Mouse (Mus musculus) cerebellum, adult 9-10 months (tissue): ENCODE measurements around the gene Msi2.
A peak's percentile ranks its signal among the peaks of the same experiment; 100 is the strongest.

Source experiments
- DNase-seq: peaks from one replicate; pipeline ENCODE4 v3.0.0; 2022

Gene Msi2

DNA sequence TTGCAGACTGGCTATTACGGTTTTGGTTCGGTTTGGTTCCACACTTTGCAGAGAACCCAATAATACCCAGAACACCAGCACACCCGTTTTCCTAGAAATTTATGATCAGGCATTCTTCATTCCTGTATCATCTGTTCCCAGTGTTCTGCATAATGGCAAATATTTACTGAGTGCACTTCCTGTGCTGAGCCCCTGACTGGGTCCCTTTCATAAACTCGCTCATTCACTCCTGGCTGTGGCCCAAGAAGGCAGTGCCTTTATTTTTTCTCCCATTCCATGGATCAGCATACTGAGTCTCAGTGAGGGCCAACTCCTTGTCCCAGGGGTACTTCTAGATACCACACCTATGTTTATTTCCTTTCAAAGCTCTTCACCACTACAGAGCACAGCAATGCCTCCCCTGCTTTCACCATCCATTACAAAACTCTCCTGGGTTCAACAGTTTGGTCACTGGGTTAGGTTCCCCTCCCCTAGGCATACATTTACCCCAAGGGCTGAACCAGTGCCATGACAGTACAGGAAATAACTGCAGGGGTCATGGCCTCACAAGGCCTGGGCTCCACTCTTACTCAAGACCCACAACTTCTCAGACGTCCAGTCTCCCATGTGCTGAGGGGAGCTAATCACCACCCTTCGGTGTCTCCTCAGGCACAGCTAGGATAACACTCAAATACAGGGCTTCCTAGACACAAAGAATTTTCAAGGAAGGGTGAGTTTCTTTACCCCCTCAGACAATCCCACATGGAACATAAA lies 160.3 kb downstream of the Msi2 start:
- DNase-seq = no peak

DNA sequence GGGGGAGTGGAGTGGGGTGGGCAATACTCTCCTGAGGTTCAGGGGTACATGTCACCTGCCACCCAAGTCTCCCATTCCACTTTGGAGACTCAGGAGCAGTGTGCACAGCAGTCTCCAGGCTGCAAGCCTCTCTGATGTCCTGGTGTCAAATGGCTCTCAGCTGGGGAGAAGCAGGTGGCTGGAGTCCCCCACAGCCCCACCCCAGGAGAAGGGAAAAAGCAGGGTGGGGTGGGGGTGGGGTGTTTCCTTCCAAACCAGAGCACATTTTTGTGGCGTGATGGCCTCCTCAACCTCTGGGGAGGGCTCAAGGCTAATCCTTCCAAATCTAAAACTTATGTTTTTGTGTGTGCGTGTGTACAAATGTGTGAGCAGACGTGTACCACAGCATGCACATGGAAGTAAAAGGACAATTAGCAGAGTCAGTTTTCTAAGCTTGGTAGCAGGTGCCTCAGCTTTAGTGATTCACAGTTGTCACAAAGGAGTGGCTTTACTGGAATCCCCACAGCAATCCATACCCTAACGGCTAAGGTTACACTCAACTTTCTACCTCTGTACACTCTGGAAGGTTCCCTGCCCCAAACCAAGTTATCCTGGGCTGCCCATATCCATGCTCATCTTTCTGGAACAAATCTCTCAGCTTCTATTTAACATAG lies 161.1 kb downstream of the Msi2 start:
- DNase-seq = no peak

DNA sequence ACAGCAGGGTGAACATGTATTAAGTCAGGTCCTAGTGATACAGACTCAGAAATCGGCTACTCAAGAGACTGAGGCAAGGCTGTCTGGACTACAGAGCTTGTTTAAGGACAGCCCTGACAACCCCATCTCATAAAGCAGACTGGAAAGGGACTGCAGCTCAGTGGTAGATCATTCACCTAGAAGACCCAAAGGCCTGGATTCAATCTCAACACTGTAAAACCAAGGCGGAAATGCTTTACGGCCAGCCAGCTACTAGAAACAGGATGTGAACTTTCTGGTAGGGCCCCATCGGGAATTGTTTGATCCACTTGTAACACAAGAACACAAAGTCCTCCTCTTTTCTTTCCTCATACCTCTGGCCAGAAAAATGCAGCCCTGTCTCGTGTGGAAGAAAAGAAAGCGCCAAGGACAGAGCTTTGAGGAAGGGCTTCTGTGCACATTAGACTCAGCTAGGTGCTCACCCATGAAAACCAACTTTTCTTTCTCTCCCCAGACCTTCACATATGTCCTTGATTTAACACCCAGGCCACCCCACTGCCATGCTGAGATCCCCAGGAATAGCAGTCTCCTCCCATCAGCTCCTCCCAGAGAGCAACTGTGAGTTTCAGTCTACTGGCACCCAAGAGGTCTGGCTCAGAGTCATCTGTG lies 162.3 kb downstream of the Msi2 start:
- DNase-seq = no peak

DNA sequence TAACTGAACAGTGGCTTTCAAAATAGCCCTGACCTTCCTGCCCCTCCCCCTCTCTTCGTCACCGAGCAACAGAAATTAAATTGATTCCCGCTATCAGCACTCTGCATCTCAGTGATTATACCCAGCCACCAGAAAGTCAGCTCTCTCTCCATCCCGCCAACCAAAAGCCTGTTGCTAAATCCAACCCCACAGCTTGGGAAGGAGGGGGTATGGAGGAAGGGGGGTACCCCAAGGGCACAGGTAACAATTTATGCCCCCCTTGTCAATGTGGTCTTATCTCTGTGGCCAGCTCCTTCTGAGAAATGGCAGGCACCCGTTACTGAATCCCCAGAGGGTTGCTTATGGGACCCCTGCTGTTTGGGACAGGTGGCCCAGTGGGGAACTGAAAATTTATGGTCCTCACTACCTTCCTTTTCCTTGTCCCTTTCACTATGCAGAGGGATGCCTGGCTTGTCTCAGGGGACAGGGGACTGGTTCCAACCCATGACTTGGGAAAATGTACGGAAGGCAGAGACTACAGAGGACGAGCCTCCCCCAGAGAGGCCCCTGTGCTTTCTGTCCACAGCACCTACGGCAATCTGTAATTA lies 163.0 kb downstream of the Msi2 start:
- no peak for DNase-seq

DNA sequence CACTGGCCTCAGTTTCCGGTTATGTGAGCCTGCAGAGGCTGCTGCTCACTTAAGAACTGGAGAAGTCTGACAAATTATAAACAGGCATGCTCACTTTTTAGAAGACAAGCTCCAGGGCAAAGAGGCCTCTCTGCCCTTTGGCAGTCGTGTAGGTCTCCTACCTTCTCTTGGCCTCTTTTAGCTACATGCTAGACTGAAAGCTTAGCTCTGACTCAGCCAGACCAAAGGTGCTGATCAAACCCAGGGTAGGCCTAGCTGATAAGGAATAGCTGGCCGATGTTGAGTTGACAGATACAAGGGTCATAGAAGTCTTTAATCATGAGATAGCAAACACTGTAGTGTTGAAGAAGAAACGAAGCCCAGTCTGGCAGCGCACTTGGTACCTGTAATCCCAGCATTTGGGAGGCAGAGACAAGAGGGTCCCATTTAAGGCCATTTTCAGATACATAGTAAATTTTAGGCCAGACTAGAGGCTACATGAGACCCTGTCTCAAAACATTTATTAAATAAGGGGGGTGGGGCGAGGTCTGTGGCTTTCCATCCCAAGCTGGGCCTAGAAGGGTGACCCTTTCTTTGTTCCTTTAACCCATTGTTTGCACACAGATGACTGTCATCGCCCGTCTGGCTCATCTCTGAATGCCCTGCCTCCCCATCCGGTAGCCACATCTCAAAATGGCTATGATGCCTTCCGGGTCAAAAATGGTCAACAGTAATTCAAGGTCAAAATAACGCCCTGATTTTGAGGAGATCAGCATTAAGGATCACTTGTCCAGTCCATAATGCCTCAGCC lies 164.6 kb downstream of the Msi2 start:
- no peak for DNase-seq

GRCm38 (mm10) chr11:88552987-88553386 lies 165.3 kb downstream of the Msi2 start:
- peak; percentile 84 for DNase-seq

DNA sequence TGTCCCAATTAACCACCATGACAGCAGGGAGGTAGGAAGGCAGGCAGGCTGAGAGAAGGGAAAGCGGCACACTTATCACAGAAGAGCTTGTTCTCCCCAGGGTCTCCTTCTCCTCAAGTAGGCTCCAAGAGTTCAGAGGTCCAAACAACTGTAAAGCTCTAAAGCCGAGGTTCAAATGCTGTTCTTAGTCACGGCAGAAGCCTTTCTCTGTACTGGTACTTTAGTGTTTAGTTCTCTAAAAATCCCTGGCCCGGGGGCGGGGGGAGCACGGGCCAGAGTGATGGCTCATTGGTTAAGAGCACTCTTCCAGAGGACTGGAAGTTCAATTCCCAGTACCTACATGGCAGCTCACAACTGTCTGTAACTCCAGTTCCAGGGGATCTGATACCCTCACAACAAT lies 165.9 kb downstream of the Msi2 start:
- no peak for DNase-seq

- DNase-seq = no peak
Observed at GRCm38 (mm10) chr11:88551034-88551433, 167.3 kb downstream of the Msi2 start.

DNA sequence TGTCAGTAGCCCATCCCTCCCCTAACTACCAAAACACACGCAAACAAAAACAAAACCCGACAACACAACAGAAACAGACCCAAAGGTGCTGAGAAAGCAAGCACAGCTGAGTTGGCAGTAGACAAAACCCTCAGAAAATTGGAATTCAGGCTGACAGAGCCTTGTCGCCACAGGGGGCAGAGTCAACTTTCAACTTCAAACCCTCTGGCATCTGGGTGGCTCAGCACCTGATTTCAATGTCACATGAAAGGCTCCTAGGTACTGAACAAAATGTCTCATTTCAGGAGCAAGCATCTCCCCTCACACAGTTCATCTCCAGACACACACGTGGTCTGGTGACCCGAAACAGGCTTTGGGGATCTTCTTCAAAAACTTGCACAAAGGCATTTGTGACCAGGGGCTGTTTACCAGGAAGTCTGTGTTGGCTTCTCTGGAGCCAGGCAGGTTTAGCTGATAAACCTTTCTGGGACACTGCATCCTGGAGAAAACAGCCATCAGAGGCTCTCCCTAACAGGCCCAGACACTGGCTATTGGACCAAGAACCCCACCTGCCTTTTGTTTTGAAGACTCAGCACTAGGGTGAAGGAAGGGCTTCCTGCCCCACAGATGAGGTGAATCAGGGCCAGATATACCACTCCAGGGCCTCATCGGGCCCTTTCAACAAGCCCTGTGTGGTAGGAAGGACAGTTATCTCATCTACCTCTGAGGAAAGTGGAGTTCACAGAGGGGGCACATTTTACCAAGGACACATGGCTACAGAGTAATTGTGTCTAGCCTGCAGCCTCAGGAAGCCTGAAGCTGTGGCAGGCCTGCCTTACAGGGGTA lies 168.0 kb downstream of the Msi2 start:
- DNase-seq = no peak

DNA sequence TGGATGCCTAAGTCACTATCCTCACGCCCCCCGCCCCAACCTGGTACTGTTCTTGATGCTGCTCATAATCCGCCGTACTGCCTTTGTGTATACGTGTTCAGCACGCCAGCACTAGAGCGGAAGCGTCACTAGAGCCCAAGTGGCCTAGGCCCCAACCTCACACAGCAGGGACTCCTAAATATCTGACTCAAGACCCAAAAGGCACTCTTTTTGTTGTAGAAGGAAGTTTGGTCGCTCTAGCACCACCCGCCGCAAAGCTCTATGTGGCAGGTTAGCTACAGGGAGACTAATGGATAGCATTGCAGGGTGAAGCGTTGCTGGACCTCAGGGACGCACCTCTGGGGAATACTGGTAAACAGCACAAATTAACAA lies 168.8 kb downstream of the Msi2 start:
- DNase-seq = no peak

DNA sequence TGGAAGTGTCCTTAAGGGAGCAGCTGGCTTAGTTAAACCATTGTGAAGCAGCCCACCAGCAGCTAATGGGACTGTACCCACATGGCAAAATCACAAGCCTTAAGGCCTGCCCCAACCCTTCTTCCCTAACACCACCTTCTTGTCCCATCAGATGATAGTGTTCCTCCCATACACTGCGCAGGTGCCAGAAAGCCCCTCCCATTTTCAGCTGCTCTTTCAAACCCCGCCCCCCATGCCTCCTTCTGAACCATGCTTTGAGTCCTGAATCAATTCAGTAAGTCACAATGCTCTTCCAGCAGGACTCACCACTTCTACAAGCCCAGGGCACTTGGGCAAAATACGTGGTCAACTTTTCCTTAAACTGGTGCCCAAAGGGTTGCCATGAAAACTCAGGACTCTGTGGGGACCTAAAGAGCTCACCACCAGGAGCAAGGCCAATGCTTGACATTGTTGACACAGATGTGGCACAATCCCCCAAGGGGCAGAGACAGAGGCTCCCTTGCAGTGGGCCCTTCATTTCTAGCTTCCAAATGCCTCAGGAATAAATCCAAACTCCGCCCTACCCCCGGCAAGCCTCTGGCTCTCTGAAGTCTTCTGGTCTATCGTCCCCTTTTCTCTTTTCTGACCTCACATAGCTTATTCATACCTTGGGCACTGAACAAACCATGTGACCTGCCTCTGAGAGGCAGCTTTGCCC lies 169.3 kb downstream of the Msi2 start:
- DNase-seq = no peak

- DNase-seq = no peak
Observed at GRCm38 (mm10) chr11:88548423-88548822, 169.9 kb downstream of the Msi2 start.

- DNase-seq = no peak
Observed at GRCm38 (mm10) chr11:88543771-88544170, 174.5 kb downstream of the Msi2 start.

DNA sequence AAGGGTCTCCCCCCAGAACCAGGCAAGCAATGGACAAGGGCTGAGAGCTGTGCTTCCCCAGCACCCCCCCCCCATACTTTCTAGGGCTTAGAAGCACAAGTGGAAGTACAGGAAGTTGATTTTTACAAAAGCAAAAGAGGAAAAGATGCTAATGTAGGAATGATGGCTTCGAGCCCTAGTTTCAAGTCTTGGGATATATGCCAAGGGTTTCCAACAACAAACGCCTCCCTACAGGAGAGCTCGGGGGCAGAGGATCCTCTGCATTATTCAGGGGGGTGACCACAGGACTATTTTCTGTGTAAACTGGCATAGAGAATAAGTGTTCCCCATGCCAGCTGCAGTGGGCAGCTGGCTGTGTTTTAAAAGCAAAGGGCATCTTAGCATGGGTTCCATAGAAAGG lies 175.5 kb downstream of the Msi2 start:
- no peak for DNase-seq

DNA sequence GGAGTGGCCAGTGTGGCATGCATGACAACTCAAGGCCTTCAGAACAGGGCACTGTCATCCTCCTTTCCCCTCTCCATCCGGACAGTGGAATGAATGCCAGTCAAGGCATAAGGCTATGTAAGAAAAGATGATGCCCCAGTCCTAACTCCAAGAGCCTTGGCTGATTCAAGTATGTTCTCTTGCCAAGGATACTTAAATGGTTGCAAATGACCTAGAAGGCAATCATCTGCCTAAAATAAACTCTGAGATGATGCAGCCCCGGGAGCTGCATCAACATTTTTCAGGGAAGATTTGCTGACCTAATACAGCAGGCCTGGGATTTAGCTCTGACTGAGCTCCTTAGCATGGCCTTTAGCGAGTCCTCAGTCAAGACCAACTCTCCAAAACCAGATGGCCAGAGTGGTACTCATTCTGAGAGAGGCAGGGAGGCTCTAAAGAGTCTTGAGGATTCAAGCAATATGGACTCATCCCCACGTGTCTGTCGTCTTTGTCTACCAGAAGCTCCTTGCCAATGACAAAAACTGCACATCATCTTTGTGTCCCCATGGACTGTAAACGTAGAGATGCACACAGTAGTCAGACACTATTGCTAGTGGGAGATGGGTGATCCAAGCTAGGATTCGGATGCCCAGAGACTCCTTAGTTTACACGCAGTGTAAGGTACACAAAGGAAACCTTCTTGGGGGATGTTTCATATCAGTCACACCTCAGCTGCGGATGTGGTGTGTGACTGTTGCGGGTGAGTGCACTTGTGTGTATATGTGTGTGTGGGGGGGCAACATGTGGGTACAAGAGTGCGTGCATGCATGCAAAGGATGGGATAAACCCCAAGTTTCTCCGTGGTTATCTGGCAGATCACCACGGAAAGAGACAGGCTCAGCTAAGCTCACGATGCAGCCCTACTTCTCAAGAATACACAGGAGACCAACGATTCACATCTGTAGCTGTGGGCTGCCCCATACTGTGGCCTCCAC lies 176.4 kb downstream of the Msi2 start:
- no peak for DNase-seq

DNA sequence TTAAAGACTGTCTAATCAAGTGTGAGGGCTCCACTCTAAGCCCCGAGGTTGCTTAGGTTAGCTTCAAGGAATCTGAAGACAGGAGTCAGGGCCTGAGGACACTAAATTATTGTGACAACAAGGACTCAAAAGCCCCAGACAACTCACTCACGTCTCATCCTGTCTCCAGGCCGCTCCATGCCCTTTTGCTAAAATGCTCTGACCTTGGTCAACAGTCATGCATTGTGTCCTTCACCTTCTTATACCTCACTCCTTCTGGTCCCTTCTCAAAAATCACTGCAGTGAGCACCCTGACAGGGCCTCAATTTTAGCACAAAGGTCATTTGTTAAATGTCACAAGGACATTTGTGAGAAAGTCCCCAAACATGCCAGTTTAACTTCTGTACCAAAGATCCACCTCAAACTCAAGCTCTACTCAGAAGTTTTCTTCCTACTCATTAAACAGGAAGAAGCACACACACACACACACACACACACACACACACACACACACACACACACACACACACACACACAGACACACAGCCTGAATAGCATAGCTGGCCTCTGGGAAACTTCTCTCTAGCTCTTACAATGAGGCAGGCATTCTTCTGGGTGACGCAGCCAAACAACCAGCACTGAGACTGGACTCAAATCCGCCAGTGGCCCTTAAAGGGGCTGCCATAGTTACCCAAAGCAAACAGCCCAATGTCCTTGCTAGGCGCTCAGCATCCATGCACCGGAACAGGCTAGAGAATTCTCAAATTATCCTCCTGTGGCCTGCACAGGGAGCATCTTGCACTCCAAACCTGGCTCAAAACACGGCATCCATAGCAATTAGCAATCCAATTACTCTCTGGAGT lies 178.5 kb downstream of the Msi2 start:
- no peak for DNase-seq

- DNase-seq = no peak
Observed at GRCm38 (mm10) chr11:88538710-88539340, 179.5 kb downstream of the Msi2 start.

- no peak for DNase-seq
Observed at GRCm38 (mm10) chr11:88537344-88537743, 181.0 kb downstream of the Msi2 start.

DNA sequence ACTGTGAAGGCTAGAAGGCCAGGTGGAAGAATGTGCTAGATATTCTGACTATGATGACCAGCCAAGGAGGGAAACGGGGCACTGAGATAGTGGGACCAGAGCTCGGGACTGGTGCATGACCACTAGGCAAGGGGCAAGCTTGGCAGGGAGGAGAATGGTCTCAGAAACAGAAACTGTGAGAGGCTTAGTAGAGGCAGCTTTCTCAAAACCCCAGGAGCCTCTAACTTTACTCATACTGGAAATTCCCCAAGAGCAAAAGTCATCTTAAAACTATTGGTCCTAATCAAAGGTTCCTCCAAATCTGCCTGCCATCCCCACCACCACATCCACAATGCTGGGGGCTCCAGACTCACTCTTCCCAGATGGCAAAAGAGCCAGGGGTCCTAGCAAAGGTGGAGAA lies 181.5 kb downstream of the Msi2 start:
- DNase-seq = no peak
